8 mouse cellular contexts compared by ENCODE assay signal in genomic region chr7:43873237-43873636, GRCm38 (mm10). TPM values are rescaled to one million over a fixed set of nuclear protein-coding genes. Genes with fewer than 3 reads are reported as not detected.
DNase-seq lines count a peak whose midpoint lies in the region; ATAC-seq and TF ChIP-seq lines count a peak whose summit lies in the region.

No protein-coding gene starts in this region.

- H3K36me3 ChIP-seq in forebrain, embryonic 10.5 days (replicated peaks) = no peaks in the 10 kb centered on the region
- no peaks in the 10 kb centered on the region for H3K36me3 ChIP-seq in forebrain, embryonic 12.5 days (replicated peaks)
- no peaks in the 10 kb centered on the region for H3K36me3 ChIP-seq in forebrain, embryonic 16.5 days (ENCODE audit: control insufficient read depth, insufficient read depth)
- H3K36me3 ChIP-seq in hindbrain, embryonic 16.5 days (ENCODE audit: control insufficient read depth, insufficient read depth, low read length) = no peaks in the 10 kb centered on the region
- no peaks in the 10 kb centered on the region for H3K36me3 ChIP-seq in splenic B cell, adult 2 months (ENCODE audit: control insufficient read depth, insufficient read depth, low read length, poor library complexity, severe bottlenecking)

- no peak overlapping the region for H3K27ac ChIP-seq in forebrain, embryonic 10.5 days
- H3K27ac ChIP-seq in forebrain, embryonic 12.5 days = no peak overlapping the region
- H3K27ac ChIP-seq in forebrain, embryonic 16.5 days (ENCODE audit: low read length) = no peak overlapping the region
- H3K27ac ChIP-seq in hindbrain, embryonic 16.5 days (ENCODE audit: low read depth, low read length) = no peak overlapping the region

- TF ChIP-seq CTCF in brain, embryonic 14.5 days (IDR thresholded peaks at IDR 0.05; ENCODE audit: borderline replicate concordance, extremely low read depth, insufficient read depth, insufficient read length) = peak; percentile 93

- WGBS in forebrain, embryonic 10.5 days = 6% methylated on average over 10 of the region's 10 CpGs
- 3% methylated on average over 10 of the region's 10 CpGs for WGBS in forebrain, embryonic 12.5 days
- WGBS in forebrain, embryonic 16.5 days = 4% methylated on average over 10 of the region's 10 CpGs
- 4% methylated on average over 10 of the region's 10 CpGs for WGBS in hindbrain, embryonic 16.5 days

- no peak for TF ChIP-seq POLR2A in brain, embryonic 14.5 days (IDR thresholded peaks at IDR 0.05; ENCODE audit: borderline replicate concordance, extremely low read depth, insufficient read depth, insufficient read length, poor library complexity, severe bottlenecking)

- no peak for ATAC-seq in forebrain, embryonic 12.5 days (ENCODE audit: low FRiP score)
- peak; percentile 55; the same call in 1 of the 2 replicates for ATAC-seq in forebrain, embryonic 16.5 days
- peak; percentile 77 for ATAC-seq in hindbrain, embryonic 16.5 days

- H3K27me3 ChIP-seq in forebrain, embryonic 10.5 days (ENCODE audit: poor library complexity, severe bottlenecking) = no peaks in the 10 kb centered on the region
- no peaks in the 10 kb centered on the region for H3K27me3 ChIP-seq in forebrain, embryonic 12.5 days
- no peaks in the 10 kb centered on the region for H3K27me3 ChIP-seq in forebrain, embryonic 16.5 days (replicated peaks; ENCODE audit: control insufficient read depth, insufficient read depth, low read length)
- H3K27me3 ChIP-seq in hindbrain, embryonic 16.5 days (replicated peaks; ENCODE audit: control insufficient read depth, insufficient read depth, low read length) = no peaks in the 10 kb centered on the region
- no peaks in the 10 kb centered on the region for H3K27me3 ChIP-seq in splenic B cell, adult 2 months (ENCODE audit: control insufficient read depth, insufficient read depth, low read length, poor library complexity, severe bottlenecking)

- H3K9me3 ChIP-seq in forebrain, embryonic 10.5 days = no peaks in the 10 kb centered on the region
- no peaks in the 10 kb centered on the region for H3K9me3 ChIP-seq in forebrain, embryonic 12.5 days
- H3K9me3 ChIP-seq in forebrain, embryonic 16.5 days (ENCODE audit: control insufficient read depth, low read length) = no peaks in the 10 kb centered on the region
- H3K9me3 ChIP-seq in hindbrain, embryonic 16.5 days (ENCODE audit: control insufficient read depth, low read length) = no peaks in the 10 kb centered on the region

- H3K4me1 ChIP-seq in forebrain, embryonic 10.5 days = no peaks in the 10 kb centered on the region
- no peaks in the 10 kb centered on the region for H3K4me1 ChIP-seq in forebrain, embryonic 12.5 days
- no peaks in the 10 kb centered on the region for H3K4me1 ChIP-seq in forebrain, embryonic 16.5 days (replicated peaks; ENCODE audit: control insufficient read depth, insufficient read depth, low read length)
- H3K4me1 ChIP-seq in hindbrain, embryonic 16.5 days (ENCODE audit: control insufficient read depth, insufficient read depth, low read depth, low read length) = no peaks in the 10 kb centered on the region; the same call in 1 of the 2 replicates

- H3K9ac ChIP-seq in forebrain, embryonic 12.5 days = no peak overlapping the region
- H3K9ac ChIP-seq in forebrain, embryonic 16.5 days (replicated peaks; ENCODE audit: low read depth, low read length) = no peak overlapping the region
- H3K9ac ChIP-seq in hindbrain, embryonic 16.5 days (ENCODE audit: low read depth, low read length) = no peak overlapping the region

- H3K4me2 ChIP-seq in forebrain, embryonic 12.5 days = no peak overlapping the region
- no peak overlapping the region for H3K4me2 ChIP-seq in forebrain, embryonic 16.5 days (ENCODE audit: low read length)
- H3K4me2 ChIP-seq in hindbrain, embryonic 16.5 days (ENCODE audit: low read length) = no peak overlapping the region

- no peak overlapping the region for H3K4me3 ChIP-seq in forebrain, embryonic 10.5 days
- no peak overlapping the region for H3K4me3 ChIP-seq in forebrain, embryonic 12.5 days (replicated peaks)
- no peak overlapping the region for H3K4me3 ChIP-seq in forebrain, embryonic 16.5 days (replicated peaks; ENCODE audit: low read length)
- no peak overlapping the region for H3K4me3 ChIP-seq in hindbrain, embryonic 16.5 days (ENCODE audit: low read length)

- peak; percentile 76 for DNase-seq in forebrain, embryonic 10.5 days (ENCODE audit: extremely low spot score, low spot score)
- peak; percentile 78 for DNase-seq in brain, embryonic 14.5 days (ENCODE audit: low read depth)
- peak; percentile 62 to 66 for DNase-seq in layer of hippocampus, postnatal 36 days
- DNase-seq in mesoderm, embryonic 11.5 days (ENCODE audit: low read depth, low spot score) = peak; percentile 85
- DNase-seq in splenic B cell, adult 2 months (ENCODE audit: low read depth, low spot score) = peak; percentile 20

RNA-seq across cellular contexts. Expression of gene Klk4, which starts 7.7 kb away (rescaled TPM):
- polyA plus RNA-seq in forebrain, embryonic 10.5 days (2016; fragmentation: Nextera tagmentation; extraction: Ambion mirVana) = not detected in 2 replicates
- polyA plus RNA-seq in forebrain, embryonic 12.5 days (2016; fragmentation: Nextera tagmentation; extraction: Ambion mirVana) = not detected in 2 replicates
- polyA plus RNA-seq in brain, embryonic 14.5 days (2012; rRNA removed) = 0.39 and 0.93 TPM in 2 replicates
- 0.33 and 0.46 TPM in 2 replicates for polyA plus RNA-seq in forebrain, embryonic 16.5 days (2015; fragmentation: Nextera tagmentation; extraction: Ambion mirVana)
- 4.4 and 4.5 TPM in 2 replicates for polyA plus RNA-seq in hindbrain, embryonic 16.5 days (2015; fragmentation: Nextera tagmentation; extraction: Ambion mirVana)
- total RNA-seq in layer of hippocampus, postnatal 36 days (2021) = not detected

RNA-seq across cellular contexts. Expression of gene Klk5, which starts 31.5 kb away (rescaled TPM):
- 0.19 and 0.30 TPM in 2 replicates for polyA plus RNA-seq in forebrain, embryonic 10.5 days (2016; fragmentation: Nextera tagmentation; extraction: Ambion mirVana)
- polyA plus RNA-seq in forebrain, embryonic 12.5 days (2016; fragmentation: Nextera tagmentation; extraction: Ambion mirVana) = 0.41 TPM in 1 of 2 replicates, not detected in the other
- not detected in 2 replicates for polyA plus RNA-seq in brain, embryonic 14.5 days (2012; rRNA removed)
- polyA plus RNA-seq in forebrain, embryonic 16.5 days (2015; fragmentation: Nextera tagmentation; extraction: Ambion mirVana) = not detected in 2 replicates
- polyA plus RNA-seq in hindbrain, embryonic 16.5 days (2015; fragmentation: Nextera tagmentation; extraction: Ambion mirVana) = not detected in 2 replicates
- total RNA-seq in layer of hippocampus, postnatal 36 days (2021) = not detected

RNA-seq across cellular contexts. Expression of gene Klk6, which starts 48.9 kb away (rescaled TPM):
- polyA plus RNA-seq in forebrain, embryonic 10.5 days (2016; fragmentation: Nextera tagmentation; extraction: Ambion mirVana) = not detected in 2 replicates
- polyA plus RNA-seq in forebrain, embryonic 12.5 days (2016; fragmentation: Nextera tagmentation; extraction: Ambion mirVana) = not detected in 2 replicates
- not detected in 2 replicates for polyA plus RNA-seq in brain, embryonic 14.5 days (2012; rRNA removed)
- polyA plus RNA-seq in forebrain, embryonic 16.5 days (2015; fragmentation: Nextera tagmentation; extraction: Ambion mirVana) = not detected in 2 replicates
- polyA plus RNA-seq in hindbrain, embryonic 16.5 days (2015; fragmentation: Nextera tagmentation; extraction: Ambion mirVana) = not detected in 2 replicates
- total RNA-seq in layer of hippocampus, postnatal 36 days (2021) = under 1 TPM in 1 of 2 experiments, not detected in 1; 0.87 TPM

Comparison
In these comparisons a context has a peak if more than half of its experiments do, and no peak if none do; other contexts are left out.
1. DNase-seq: peak in every context shown above with its lines; median percentile 85 in mesoderm, embryonic 11.5 days; 78 in brain, embryonic 14.5 days; 76 in forebrain, embryonic 10.5 days; 64 in layer of hippocampus, postnatal 36 days; 20 in splenic B cell, adult 2 months.